Mouse (Mus musculus) spleen, adult 2 months (tissue): ENCODE measurements around the gene Piwil4.

Experiments
- CTCF ChIP-seq: fragments of 200-500 bp; IDR thresholded peaks from 2 replicates; pipeline ENCODE4 v1.5.1; 2011; ENCODE audit warnings: mild to moderate bottlenecking, inconsistent platforms; ENCODE audit not compliant: insufficient read depth, insufficient read length, insufficient replicate concordance; ENCODE audit errors: extremely low read depth
- POLR2A ChIP-seq: fragments of 200-500 bp; IDR thresholded peaks from 2 replicates; pipeline ENCODE4 v1.6.1; 2011; ENCODE audit warnings: low read depth, low read length, inconsistent platforms

- TF ChIP-seq CTCF (no peak), POLR2A (no peak)
Observed at GRCm38 (mm10) chr9:14646641-14647040, 93.9 kb downstream of the Piwil4 start.
